Mouse (Mus musculus) c-Kit-negative CD71-positive TER-119-positive erythroid progenitor cells, embryonic 14.5 days (primary cell): ENCODE data around the gene Atp6v1e2.

Experiments used
- DNase-seq: peaks from one replicate; pipeline ENCODE4 v3.0.0-alpha.2; 2013; ENCODE audit warnings: low read depth, low spot score

The Atp6v1e2 gene

DNA sequence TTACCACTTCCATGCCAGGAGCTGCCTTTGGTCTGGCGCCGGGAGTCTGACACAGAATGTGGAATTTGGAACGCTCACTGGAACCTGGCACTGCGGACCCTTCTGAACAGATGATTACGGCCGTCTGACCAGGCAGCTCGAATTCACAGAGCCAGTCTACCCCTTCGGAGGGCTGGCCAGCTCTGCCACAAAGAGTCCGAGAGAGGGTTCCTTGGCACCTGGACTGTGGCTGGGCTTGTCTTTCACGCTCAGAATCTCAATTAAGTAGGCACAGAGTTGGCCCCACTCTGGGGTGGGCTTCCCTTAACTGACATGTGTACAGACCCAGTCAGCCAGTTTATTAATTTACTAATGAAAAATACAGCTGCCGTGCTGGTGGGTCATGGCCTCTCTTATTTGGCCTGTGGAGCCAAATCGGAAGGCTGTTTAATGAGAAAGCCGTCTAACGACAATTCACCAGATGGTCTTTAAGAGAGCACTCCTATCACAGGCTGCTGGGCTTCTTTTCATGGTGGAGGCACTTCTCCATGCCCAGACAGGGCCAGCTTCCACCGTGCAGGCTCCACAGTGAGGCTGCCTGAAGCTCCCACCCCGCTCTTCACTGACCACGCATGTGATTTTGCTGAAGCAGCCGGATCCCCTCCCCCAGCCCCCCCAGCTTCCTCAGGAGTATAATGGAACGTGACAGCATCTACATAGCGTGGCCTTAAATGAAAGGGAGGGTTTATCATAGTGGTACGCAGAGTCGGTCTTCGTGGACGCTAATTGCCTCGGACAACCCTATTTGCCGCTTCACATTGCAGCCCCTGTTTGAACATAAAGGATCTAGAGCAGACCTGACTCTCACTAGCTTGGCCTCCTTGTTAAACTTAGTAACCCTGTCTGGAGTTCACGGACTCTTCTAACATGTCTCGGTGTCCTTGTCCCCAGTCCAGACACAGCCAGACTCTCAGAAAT lies at the start of gene Atp6v1e2:
Gene Atp6v1e2, minus strand, starts transcription at position 58 of the 957 bp plus-strand sequence.
- no peak for DNase-seq

DNA sequence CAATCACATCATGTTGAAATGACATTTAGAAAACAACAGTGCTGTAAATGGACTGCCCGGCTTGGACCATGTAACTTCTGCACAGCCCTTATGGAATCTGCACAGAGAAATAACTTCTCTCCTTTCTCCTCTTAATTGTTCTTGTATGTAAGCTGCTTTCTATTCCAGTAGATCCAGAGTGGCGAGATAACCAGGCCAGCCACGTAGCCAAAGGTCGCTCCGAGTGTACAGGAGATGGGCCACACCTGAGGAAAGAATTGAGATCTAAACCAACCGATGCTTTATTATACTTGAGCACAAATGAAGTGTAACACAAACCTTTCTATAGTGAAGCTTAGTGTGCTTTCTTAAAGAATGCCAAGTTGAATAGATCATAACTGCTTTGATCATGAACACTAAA lies 49.6 kb upstream of the Atp6v1e2 start:
- no peak for DNase-seq

DNA sequence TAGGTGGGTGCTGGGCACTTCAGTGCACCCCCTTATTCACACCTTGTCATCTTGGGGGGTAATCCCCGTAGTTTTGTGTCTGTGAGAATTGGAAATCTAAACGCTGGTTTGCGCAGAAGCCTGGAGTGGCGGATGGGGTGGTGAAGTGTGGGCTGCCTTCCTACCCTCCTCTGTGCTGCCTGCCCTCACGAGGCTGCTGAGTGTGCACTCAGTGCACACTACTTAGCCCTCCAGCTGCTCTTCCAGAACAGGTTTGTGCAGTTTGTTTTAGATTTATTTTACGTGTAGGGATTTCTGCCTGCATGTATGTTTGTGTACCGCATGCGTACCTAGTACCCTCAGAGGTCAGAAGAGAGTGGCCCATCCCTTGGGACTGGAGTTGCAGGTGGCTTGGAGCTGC lies 43.6 kb upstream of the Atp6v1e2 start:
- no peak for DNase-seq

DNA sequence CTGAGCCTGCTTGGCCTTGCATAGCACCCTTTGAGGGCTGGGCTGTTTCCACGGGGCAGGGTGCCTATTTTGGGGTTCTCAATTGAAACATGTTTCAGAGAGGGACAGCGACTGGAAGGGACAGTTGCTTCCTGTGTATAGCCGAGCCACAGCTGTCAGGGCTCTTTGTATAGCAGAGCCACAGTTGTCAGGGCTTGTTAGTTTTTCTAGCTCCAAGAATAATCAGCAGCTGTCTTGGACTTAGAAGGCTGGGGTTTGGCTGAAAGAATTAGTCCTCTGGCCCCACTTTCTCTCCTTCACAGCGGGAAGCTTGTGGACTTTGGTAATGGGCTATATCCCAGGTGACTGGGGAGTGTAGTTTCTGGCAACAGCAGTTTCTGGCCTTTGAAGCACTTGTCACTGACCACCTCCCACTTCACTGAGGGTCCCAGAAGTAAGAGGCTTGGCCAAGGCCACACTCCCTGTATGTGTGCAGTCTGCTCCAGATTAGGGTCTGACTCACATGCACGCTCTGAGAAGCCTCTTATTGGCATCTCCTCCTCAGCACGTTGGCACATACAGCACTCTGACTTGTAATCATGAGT lies 41.0 kb upstream of the Atp6v1e2 start:
- no peak for DNase-seq

DNA sequence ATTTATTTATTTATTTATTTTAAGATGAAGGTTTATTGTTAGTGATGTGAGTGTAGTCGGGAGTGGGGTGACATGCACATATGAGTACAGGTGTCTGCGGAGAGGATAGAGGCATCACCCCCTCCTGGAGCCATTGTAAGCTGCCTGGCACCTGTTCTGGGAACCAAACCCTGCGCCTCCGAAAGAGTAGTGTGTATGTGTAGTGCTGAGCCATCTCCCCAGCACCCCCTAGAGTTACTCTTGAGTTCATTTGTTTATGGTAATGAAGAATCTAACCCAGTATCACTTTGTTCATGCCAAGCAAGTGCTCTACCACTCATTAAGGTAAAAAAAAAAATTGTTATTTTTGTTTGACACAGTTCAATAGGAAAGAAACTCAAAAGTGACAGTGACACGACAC lies 40.5 kb upstream of the Atp6v1e2 start:
- DNase-seq = no peak

DNA sequence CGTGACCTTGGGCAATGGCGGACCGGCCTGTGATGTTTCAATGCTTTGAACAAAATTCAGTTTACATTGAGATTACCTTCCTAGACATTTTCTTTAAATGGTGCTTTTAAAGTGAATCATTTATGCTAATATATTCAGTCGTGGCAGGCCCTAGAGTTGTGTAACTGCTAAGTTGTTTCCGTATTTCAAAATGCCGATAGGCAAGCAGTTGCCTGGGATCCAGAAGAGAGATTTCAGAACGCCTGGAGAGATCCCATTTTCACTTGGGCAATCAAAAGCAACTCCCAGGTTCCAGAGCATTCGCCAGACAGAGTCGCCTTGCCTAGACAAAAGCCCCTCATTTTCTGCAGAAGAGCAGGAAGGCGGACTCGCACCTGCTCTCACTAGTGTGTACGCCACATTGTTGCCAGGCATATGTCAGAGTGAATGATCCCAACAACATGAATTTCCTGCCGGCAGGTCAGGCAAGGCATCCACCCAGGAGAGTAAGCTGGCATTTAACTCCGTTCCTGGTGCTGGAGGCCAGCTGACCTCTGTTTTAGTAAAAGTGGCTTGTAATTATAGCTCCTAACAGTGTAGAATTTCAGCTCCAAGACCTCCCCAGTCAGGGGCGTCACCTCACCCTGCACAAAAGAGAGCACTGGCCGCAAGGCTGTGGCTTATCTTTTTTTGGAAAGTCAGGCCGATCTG lies 38.9 kb upstream of the Atp6v1e2 start:
- no peak for DNase-seq

DNA sequence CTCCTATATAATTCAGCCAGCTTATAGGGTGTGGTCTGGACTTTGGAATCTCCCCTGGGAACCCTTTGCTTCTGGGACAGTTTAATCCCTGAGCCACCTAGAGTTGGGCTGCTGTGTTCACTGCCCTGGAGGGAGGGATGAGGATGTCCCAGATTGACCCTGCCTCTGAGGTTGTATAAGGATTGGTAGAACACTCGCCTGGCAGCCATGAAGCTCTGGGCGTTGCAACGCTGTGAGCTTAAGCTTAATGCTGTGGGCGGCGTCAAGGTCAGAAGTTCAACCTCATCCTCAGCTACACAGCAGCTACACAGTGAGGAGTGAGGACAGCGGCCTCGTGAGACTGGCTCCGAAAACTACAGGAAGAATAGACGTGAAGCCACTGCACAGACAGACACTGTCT lies 34.8 kb upstream of the Atp6v1e2 start:
- no peak for DNase-seq

DNA sequence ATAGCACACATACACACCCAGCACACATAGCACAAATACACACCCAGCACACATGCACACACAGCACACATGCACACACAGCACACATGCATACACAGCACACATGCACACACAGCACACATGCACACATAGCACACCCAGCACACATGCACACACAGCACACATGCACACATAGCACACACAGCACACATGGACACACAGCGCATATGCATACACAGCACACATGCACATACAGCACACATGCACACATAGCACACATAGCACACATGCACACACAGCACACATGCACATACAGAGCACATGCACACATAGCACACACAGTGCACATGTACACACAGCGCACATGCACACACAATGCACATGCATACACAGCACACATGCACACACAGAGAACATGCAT lies 34.0 kb upstream of the Atp6v1e2 start:
- DNase-seq = no peak

DNA sequence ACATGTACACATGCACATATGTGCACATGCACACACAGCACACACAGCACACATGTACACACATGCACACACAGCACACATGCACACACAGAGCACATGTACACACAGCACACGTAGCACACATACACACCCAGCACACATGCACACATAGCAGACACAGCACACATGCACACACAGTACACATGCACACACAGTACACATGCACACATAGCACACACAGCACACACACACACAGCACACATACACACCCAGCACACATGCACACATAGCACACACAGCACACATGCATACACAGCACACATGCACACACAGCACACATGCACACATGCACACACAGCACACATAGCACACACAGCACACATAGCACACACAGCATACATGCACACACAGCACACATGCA lies 33.5 kb upstream of the Atp6v1e2 start:
- DNase-seq = no peak

DNA sequence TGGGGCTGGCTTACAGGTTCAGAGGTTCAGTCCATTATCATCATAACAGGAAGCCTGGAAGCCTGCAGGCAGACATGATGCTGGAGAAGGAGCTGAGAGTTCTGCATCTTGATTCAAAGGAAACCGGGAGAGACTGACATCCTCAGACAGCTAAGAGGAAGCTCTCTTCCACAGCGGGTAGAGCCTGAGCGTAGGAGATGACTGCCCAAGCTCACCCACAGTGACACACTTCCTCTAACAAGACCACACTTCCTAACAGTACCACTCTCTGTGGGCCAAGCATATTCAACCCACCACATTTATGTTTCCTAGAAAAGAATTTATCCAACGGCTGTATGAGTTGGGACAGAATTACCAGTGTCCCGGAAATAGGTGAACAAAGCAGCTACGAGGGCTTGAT lies 30.8 kb upstream of the Atp6v1e2 start:
- DNase-seq = no peak

DNA sequence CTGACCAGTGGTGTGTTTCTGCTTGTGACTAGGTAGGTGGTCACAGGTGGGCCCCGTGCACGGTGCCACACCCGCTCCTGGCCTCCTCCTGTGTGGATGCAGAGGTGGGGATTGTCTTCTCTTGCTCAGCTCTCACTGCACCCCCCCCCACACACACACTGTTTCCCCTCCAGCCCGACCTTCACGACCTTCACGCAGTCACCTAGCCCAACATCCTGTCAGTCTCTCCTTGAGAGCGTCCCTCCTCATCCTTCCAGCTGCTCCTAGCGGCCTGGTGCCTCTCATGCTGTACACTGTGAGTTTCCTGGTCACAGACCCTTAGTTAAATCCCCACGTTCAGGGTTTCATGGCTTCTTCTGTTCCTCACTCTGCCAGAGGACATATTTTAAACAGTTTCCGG lies 28.7 kb upstream of the Atp6v1e2 start:
- no peak for DNase-seq

DNA sequence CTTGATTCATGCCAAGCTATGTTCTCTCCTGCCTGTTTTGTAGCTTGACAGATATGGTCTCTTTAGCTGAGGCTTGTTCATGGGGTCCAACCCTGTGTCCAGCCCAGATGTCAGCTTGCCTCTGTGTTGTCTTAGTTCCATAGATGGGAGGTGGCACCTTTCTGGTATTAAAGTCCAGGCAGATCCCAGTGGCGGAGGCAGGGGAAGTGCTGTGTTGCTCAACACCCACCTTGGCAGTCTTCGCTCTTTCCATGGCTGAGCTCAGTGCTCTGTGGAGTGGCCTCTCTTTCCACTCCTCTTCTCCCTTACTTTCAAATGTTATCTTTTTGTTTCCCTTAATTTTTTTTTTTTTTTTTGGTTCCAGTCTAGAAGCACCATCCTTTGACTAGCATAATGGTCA lies 25.4 kb upstream of the Atp6v1e2 start:
- no peak for DNase-seq

DNA sequence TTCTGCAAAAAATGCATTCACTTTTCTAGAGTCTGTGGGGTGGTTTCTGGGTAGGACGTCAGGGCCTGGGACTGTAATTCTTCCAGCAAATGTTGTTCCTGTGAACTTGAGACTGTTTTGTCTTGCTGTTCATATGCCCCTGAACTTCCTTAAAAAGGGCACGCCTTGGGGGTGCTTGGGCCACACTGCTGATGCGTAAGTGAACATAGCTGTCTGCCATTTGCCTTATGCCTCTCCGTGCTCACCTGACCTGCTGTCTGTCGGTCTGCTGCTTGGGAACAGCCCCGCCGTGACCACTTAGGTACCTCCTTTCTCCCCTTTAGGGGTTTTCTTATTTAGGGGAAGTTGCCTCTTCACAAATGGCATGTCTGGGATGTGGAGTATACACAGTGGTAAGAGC lies 24.2 kb upstream of the Atp6v1e2 start:
- DNase-seq = no peak

DNA sequence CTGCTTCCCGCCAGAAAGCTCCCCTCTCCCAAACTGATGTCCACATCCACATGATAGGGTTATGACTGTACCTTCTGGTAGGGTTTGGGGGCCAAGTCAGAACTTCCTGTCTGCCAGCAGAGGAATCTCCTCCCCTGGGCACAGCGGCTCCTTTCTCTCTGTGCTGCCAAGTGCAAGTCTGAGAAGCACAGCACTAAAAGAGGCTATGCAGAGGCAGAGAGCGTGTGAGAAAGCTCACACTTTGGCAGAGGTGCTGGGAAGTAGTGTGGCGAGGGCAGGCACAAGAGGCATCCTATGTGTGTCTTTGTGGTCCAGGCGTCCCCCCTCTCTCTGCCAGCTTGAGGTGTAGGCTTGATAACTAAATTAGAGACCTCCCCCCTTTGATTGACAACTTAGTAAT lies 23.3 kb upstream of the Atp6v1e2 start:
- DNase-seq = no peak

DNA sequence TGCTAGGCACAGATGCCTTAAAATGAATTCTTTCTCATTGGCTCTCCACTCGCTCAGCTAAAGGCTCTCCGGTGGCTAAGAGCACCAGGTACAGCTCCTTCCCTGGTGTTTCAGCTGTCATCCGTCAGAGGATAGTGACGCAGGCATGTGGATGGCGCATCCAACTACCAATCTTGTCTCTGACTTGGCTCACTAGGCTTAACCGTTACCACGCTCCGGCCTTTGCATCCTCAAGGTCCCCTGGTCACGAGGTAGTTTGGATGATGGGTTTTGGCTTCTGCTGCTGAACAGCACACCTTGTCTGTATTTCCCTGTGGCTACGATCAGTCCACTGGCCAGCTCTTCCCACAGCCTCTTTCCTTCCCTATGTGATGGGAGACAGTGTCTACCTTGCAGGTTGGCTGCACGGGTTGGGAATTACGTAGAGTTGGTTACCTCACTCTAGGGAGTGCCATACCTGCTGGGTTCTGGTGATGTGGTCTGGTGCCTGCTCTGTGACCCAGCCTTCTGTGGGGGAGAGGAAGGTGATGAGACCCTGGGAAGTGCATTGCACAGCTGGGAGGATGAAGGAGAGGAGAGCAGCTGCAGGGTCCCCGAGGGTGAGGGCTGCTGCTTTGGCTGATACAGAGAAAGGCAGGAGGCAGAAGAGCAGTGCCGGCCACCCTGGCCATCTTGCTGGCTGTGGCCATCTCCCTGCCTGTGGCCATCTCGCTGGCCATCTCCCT lies 22.5 kb upstream of the Atp6v1e2 start:
- no peak for DNase-seq

DNA sequence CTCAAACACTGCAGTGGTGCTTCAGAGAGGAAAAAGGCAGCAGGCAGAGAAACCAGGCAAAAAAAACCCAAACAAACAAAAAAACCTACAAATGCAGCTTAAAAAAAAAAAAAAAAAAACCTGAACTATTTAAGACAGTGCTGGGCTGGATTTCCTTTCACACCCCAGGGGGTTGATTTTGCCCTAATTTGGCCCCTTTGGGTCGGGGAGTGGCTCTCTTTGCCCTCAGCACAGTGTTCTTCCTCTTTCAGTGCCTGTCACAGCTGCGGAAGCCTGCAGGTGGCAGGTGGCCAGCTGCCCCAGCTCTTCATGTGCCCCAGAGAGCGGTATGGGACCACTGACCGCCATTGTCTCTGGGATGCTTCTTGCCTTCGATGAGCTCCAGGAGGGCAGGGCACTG lies 21.9 kb upstream of the Atp6v1e2 start:
- DNase-seq = no peak

DNA sequence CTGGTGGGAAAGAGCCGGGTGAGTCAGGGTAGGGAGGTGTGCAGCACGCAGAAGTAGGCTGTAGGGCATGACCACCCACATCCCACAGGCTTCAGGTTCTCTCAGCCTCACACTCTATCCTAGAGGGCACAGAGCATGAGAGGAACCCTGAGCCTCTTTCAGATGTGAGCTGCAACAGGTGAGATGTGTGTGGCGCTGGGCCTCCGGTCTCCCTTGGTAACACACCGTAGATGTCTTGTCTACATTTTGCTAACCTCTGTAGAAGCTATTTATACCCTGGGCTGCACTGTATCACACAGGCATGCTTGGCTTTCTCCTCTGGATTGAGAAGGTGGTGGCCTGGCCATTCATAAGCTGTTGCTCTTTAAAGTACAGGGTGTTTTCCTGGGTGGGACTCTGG lies 20.9 kb upstream of the Atp6v1e2 start:
- DNase-seq = no peak

DNA sequence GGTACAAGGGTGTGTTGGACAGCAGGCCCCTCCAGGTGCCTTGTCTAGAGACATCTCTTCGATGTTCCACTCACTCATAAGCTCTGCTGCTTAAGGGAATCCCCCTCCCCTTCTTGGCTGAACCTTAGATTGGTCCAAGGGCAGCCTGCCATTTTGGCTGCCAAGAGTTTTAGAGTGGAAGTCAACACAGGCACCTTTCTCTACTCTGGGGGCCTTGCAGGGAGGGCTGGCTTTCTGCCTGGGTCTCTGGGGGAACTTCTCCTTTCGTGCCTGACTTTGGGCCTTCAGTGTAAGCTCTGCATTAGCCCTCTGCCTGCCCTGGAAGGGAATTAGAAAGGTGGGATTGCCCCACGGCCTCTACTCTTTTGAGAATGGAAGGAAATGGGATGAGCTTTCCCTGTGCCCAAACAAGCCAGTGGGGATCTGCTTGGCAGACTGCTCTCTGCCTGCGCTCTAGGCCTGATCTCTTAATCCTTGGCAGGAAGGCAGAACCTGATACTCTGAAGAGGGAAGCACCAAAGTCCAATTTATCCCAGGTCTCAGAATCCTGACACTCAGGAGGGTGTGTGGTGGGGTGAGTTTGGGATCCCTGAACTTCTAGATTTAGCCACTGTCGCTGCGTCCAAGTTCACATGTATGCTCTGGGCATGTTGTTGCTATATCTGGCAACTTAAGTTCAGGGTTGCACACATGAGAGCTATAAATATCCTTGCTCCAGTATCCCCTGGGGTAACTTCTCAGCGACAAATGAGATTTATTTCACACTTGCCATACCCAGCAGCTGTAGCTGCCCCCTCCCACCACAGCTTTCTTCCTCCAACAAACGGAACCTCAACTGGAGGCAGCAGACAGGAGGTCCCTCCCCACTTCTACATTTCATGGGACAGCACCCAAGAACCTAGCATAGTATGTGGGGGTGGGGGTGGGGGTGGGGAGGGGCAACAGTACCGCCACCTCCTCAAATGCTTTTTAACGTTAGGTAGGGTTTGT lies 20.1 kb upstream of the Atp6v1e2 start:
- DNase-seq = no peak

DNA sequence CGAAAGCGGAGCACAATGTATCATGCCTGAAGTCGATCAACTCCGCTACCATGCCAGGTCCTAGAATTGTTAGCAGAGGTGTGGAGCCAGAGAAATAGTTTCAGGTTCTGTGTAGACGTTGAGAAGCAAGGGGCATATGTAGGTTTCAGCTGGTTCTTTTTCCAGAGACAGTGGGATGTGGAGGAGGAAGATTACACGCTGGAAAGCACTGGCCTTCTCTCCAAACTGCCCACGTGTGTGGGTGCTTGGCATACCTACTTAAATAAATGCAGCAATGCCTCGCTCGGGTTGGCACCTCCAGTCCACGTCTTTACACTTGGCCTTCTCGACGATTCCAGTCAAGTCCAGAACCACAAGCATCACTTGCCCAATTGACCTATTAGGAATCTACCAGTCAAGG lies 19.4 kb upstream of the Atp6v1e2 start:
- no peak for DNase-seq

DNA sequence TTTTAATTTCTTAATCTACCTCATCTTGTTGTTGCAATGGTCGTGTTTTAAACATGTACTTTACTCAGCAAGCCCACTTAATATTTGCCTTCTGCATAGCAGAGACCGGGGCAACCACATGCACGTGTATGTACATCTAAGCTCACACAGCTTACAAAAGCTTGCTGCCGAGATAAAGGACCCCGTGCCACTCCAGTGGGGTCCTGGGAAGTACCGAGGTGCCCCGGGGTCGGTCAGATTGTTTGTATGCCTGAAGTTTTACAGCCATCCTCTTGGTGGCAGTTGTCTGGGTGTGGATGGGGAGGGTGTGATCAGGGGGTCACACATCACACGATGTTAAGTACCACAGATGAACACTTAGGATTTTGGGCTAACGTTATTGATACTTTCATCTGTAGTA lies 18.3 kb upstream of the Atp6v1e2 start:
- DNase-seq = no peak

DNA sequence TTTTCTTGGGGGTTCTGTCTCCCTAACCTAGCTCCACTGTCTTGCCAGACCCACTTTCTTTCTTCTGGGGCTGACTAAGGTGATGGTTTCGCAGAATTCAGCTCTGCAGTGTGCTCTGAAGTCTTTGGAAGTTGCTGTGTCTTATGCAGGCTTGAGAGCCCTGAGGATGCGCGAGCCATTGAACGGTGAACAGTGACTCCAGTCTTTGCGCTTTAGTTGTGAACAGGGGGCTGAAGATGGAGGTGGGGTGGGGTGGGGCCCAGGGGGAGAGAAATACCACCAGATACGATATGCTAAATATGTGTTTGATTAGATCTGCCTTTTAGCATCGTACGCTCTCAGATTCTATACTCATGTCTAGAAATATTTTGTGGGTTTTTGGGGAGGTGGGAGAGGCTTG lies 17.4 kb upstream of the Atp6v1e2 start:
- no peak for DNase-seq
